Mouse (Mus musculus) embryo, embryonic 10.5 days (tissue): ENCODE measurements around the gene Gdf15.

Source experiments
- DNase-seq: peaks from one replicate; pipeline ENCODE4 v3.0.0-alpha.2; 2015; ENCODE audit warnings: low spot score

Gdf15 gene

DNA sequence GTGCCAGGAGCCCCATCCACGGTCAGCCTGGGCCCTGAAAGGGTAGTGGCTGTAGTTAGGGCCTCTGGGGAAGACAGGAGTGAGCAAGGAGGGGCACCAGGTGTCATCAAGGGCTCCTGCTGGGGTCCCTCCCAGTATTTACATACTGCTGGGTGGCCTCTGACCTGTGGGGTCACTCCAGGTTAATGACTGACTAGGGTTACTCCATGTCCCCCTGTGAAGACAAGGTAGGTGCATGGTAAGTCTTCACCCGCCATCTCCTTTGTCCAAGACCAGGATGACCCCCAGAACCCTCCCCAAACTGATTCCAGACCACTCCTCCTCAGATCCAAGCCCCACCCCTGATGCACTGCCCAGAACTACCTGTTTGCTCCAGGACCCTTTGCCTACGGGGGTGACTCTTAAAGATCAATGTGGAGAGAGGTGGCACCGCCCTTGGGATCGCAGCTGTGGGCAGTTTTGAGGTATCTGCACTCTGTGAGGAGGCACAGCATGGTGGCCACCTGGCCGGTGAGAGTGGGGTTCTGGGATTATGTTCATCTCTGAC, at the start of gene Gdf15:
TSS of gene Gdf15 (minus strand) at position 111 of the 547 bp plus-strand sequence.
- no peak for DNase-seq

DNA sequence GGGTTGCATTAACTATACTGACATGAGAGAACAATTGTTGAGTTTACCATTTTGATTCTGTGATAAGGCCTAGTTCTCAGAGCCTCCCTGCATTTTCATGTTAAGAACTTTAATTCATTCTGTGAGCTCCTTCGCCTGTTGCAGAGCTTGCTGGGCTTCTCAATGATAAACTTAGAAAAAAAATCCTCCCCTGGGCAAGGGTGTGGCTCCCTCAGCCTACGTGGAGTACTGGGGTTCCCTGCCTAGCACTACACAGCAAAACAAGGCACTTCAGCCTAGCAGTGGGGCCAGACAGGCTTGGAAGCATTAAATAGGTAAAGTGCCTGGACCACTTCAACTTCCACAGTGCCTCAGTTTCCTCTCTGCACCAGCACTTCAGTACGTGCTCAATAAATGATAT, 49.2 kb upstream of the Gdf15 start:
- DNase-seq: no peak

DNA sequence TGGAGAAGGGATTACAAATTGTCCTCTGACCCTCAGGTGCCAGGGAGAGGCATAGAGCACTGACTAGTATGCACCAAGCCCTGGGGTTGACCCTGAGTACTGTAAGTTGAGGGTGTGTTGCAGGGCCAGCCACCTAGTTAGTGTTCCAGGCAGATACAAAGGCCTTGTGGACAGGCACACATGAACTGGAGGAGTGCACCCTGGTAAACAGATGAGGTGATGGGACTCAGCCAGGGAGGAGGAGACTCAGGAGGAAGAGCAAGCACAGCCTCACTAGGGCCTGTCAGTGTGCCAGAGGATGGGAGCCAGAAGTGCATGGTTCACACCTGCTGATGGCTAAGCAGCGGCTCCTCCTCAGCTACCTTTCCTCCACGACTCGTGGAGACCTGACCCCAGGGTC, 47.8 kb upstream of the Gdf15 start:
- no peak for DNase-seq

DNA sequence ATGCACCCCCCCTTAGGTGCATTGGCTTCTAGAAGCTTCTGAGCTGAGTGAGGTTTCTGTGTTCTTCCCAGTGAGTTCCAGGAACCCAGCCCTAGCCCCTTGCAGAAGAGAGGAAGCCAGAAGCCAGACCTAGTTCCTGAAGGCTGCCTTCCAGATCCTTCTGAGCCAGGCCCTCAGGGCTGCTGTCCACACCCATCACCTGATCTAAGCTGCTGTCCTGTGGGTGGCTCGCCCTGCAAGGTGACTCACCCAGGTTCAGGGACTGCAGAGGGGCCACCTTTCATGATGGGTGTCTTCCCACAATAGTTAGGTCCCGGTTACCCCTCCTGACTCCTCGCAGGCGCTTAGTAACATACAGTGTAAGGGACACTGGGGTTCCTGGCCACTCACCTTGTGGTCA, 47.1 kb upstream of the Gdf15 start:
- DNase-seq: no peak

DNA sequence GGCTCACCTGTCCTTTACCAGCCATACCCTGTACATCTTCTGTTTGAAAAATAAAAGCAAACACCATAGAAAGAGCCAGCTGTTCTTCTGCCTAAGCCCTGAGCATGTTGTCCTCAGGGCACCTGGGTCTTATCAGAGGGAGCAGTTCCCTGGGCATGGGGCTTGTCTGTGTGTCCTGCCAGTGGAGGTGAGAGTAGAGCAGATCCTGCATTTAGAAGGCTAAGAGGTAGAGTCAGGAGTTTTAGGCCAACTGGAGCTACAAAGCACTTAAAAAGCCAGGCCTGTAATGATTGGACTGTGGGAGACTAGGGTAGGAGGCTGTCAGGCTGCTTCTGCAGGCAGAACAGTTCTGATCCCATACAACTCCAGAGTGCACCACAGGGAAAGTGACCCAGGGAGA, 46.4 kb upstream of the Gdf15 start:
- DNase-seq: no peak

DNA sequence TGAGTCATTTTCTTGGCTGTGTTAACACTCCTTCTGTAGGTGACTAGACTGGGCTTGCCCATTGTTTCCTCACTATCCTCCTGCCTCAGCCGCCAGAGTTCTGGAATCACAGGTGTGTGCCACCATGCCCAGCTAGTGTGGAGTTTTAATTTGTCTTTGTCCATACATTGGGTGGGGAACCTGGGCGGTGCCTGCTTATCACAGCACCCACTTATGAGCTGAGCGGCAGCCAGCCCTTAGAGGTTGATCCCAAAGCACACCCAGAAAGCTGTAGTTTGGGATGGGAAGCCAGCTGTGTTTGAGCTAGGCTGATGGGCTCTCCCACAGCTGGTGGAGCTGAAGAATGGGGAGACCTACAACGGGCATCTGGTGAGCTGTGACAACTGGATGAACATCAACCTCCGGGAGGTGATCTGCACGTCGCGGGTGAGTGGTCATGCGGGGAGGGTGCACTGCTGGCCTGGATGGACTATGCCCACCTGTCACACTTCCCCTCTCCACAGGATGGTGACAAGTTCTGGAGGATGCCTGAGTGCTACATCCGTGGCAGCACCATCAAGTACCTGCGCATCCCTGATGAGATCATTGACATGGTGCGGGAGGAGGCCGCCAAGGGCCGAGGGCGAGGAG, 45.3 kb upstream of the Gdf15 start:
- no peak for DNase-seq

DNA sequence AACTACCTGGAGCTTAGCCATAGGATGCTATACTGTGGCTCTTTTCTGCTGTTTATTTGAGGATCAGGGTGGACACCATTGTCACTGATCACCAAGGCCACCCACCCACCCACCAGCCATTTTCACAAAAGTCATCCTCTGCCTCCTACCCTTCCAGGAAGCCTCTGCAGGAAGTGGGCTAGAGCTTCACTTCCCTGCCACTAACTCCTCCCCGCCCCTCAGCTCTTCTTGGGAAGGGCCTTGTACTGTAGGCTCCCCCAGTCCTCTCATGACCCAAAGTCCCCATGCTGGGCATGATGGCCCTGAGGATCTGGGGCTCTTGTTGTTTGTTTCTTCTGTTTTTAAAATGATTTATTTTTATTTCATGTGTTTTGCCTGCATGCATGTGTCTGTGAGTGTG, 43.1 kb upstream of the Gdf15 start:
- DNase-seq: no peak

DNA sequence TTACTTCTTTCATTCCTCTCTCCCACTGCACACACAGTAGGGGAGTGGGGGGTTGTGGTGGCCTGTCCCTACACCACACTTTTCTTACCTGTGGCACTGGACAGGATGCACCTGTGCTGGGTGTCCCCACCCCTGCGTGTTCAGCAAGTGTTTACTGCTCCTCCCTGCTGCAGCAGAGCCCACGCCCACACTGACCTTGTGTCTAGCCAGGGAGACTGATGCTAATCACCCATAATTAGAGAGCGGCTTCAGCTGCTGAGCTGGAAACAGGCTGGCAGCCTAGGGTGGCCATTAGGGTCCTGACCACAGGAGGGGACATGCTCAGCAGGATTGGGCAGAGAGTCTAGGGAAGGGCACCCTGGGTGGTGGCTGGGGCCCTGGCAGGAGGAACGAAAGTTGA, 42.5 kb upstream of the Gdf15 start:
- DNase-seq: no peak

DNA sequence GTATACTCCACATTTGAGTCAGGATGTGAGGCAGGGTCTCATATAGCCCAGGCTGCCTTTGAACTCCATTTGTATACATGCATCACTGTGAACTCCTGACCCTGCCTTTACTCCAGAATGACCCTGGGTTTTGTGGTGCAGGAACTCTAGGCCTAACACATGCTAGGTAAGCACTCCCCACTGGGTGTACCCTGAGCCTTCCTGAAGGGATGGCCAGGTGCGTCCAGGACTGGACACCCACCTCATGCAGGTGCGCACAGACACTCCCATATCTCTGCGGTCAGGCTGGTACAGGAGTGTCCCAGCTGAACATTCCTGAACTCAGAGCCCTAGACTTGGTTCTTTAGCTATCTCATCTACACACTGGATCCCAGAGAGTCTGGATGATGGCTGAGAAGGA, 41.9 kb upstream of the Gdf15 start:
- DNase-seq: no peak

DNA sequence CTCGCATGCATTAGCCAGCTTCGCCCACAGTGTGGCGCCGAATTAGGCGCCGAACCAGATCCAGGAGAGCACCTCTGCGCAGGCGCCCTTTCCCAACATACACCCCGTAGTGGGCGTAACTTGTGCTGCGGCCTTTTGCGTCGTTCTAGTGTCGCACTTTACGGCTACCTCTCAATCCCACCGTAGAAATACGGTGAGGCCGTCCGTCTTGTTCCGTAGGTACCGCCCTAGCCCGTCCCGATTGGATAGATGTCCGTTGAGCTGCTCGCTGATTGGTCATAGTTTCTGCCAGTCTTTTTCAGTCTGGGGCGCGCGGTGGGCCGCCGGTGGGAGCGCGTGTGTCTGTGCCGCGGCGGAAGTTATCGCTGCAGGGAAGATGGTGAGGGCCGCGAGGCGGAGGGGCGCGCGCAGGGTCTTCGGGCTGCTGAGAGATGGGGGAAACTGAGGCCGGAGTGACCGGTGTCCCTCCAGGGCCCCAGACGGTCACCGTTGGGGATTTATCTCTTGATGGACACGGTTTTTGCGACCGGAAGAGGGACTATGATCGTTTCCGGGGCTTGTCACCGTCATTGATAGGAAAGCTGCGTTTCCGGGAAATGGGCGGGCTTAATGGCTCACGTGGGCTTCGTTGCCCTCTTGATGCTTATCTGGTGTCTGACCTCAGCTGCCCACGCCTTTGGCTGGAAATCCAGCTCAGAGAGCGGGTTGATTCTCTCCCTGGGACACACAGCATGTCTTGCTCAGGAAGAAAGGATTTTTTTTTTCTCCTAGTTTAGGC, 41.0 kb upstream of the Gdf15 start, which contains the start of gene Lsm4:
TSS of gene Lsm4 (plus strand) at position 170 of the 778 bp plus-strand sequence.
- peak; percentile 100 for DNase-seq

DNA sequence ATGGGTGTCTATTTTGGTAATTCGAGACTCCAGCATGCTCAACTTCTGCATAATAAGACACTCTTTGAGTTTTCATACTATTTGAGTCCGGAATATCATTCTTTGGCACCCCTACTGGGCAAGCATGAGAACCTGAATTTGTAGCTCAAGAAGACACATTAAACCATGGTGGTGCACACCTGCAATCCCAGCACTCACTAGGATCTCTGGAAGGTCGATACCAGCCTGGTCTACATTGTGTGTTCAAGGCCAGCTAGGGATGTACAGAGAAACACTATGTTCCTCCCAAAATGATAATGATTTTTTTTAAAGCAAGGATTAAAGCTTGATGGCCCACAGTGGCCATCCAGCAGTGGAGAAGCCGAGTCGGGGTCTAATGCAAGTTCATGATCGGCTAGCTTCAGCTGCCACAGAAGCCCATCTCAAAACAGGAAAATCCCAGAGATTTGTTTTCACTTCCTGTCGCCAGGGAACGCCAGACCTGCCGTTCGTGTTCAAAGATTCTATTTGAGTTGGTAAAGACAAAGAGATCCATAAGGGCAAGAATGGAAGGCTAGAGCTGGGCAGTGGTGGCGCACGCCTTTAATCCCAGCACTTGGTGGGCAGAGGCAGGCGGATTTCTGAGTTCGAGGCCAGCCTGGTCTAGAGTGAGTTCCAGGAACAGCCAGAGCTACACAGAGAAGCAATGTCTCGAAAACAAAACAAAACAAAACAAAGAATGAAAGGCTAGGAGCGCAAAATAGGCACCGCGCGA, 40.2 kb upstream of the Gdf15 start:
- DNase-seq: peak; percentile 43

DNA sequence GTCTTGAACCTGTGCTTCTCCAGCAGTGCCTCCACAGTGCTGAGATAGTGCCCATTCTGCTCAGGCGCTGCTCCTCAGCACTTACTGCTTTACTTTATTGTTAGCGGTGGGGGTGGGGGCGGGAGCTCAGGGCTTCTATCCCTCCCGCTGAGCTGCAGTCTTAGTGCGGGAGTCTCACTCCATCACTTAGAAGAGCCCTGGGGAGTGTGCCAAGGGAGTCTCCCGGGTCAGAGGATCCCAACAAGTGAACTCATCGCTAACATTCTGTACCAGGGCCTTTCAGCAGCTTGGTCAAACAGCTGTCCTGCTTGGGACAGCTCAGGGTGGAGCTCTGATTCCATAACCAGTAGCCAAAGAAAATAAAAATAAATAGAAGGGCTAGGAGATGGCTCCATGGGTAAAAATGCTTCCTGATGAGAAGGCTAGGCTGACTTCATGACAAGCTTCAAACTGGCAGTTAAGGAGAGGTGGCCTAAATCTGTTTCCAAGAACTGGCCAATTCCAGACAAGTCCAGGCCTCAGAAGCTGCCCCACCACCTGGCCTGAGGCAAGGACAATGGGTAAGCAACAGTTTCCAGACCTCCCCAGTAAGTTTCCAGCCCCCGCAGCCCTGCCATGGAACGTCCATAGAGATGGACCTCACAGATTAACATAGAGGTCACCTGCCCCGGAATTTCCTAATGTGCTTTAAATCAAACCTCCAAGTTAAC, 39.5 kb upstream of the Gdf15 start:
- no peak for DNase-seq

DNA sequence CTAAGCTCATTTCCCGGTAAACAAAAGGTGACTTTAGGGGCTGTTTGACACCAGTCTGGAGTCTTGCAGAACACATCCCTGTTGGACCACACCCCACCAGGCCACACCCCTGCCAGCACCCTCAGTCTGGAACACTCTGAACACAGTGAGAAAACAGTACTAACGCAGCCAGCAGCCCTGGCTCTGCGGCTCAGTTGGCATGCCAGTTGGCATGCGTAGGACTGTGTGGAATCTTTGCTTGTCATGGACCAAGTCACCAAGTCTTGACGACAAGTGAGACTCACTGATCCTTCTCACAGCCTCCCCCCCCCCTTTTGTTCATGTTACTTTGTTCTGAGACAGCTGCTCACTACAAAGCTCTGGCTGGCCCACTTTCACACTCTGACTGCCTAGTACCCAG, 34.8 kb upstream of the Gdf15 start:
- DNase-seq: no peak

DNA sequence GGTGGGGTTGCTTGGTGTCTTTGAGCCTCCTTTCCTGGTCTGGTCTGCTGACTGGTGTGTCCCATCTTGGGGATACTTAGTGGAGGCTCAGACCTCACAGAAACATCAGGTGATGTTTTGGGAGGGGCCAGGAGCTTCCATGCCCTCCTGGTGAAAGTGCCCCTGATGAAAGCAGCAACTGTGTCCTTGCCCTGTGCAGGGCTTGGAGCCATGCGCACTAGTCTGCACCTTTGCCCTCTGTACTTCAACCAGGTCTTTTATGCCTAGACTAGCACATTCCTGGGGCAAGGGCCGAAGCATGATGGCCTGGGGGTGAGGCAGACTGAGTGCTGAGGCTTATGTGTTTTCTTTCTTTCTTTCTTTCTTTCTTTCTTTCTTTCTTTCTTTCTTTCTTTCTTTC, 33.3 kb upstream of the Gdf15 start:
- no peak for DNase-seq

DNA sequence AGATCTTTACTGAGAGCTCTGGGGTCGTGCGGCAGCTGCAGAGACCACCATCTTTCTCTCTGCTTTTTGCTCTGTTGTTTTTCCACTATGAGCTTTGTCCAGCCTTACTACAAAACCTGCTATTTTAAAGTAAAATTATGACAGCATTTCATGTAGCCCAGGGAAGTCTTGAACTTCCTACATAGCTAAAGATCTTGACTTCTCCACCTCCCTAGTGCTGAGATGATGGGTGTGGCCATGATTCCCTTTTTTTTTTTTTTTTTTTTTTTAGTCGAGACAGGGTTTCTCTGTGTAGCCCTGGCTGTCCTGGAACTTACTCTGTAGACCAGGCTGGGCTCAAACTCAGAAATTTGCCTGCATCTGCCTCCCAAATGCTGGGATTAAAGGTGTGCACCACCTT, 32.4 kb upstream of the Gdf15 start:
- DNase-seq: no peak

DNA sequence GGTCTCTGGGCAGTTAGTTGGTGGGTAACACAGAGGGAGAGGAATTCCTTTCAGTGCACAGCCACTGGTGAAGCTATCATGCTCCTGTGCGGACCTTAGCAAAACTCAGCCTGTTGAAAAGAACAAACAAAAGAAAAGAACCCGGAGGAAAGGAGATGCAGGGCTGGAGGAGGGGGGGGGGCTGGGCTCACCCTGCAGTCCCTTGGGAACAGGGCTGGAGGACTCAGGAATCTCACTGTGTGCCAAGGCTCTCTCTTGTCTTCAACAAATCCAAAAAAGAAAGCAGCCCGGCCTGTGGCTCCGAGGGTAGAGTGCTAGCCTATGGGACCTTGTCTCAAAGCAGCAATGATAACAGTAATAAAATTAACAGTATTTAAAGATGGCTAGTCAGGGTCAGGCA, 31.4 kb upstream of the Gdf15 start:
- DNase-seq: no peak

DNA sequence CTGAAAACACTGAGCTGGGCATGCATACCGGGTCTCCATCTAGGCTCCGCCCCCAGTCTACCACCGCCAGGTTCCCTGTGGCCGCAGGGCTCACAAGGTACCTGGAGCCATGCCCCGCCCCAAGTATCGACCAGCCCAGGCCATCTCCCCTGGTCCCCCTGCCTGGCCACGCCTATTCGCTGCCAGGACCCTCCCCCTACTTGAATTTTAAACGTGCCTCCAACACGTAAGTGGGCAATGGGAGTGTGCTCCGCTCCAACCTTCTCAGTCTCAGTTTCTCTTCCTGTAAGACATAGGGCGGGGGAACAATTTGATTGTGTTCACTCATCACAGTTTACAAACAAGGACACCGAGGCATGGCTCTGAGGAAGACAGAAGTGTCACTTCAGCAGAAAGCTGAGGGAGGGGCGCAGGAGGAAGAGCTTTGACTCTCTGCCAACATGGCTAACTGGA, 28.0 kb upstream of the Gdf15 start, which contains the start of gene Pgpep1:
TSS of gene Pgpep1 (minus strand) at position 116 of the 453 bp plus-strand sequence.
- DNase-seq: peak; percentile 70

DNA sequence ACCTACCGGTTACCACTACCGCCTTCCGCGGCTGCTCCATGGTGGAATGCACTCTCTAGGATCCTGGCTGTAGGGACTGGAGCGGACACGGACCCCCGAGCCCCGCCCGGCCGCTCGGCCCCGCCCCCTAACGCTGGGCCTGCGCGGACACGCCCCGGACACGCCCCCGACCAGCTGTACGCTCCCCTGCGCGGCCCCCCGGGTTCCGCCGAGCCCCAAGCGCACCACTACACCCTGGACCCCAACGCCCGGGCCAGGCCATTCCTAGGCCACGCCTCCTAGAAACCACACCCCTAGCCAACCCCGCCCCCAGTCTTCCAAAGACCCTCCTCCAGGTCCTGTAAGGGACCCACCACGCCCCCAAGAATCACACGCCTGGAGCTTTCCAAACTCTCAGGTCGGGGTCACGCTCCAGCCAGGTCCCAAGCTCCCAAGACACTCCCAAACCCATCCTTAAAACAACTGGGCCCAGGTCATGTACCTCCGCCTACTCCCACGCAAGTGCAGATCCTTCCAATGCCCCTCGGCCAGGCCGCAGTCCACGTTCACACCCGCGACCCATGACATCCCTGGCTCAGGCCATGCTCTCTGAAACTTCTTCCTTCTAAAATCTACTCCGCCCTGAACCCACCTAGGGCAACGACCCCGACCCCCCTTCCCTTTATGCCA, 27.5 kb upstream of the Gdf15 start:
- DNase-seq: peak; percentile 98

DNA sequence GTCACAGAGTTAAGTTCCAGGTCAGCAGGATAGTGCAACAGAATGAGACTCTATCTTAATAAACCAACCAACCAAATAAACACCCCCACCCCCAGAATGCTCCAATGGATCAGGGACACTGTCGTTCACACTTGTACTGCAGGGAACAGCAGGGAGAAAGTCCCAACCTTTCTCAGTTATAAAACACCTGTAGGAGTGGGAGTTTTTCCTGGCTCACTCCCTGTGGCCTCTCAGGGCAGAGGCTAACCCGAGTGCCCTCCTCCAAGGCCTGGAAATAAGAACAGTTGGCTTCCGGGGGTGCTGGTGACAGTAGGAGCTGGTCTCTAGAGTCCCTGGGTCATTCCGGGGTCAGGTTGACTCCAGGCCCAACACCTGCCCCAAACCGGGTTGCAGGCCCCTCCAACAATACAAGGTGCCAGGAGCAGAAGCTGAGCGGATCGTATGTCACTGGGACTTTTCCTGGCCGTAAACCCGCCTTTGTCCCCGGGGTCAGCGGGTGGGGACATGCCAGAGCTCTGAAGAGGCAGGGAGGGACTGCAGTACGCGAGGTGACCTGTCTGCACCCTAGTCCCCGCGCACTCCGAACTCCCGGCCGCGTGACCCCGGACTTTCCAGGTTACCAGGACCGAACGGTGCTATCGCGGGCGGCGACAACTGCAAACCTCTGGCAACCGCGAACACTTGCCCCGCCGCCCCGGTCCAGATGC, 26.8 kb upstream of the Gdf15 start:
- DNase-seq: no peak

DNA sequence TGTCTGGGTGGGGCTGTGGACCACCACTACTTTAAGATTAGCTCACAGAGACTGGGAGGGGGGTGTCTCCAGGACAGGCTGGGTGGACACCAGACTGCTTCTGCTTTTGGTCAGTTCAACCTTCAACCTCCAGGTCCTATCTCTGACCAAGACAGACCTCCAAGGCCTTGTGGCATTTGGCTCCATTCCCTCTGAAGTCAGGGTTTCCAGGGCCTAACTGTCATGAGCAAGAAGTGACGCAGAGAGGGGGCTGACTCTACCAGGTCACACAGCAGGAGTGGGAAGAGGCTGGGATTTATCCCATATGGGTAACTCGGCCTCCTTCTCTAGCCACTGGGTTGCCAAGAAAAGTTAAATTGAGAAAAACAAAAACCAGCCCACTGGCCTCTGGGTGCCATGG, 25.5 kb upstream of the Gdf15 start:
- DNase-seq: no peak

DNA sequence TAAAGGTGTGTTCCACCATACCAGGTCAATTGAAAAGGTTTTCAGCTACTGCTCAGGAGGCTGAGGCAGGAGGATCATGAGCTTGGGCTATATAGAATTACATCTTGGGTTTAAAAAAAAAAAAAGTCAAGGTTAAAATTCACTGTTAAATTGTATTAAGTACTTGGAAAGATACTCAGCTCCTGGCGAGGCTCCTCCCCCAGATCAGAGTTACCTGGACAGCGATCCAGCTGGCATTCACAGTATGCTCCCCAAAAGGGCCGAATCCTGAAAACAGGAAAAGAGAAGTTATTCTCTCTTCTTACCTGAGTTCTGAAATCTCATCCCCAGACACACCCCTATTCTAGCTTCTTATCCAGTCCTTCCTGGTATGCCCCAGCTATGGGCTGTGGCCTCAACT, 25.0 kb upstream of the Gdf15 start:
- no peak for DNase-seq
